Mouse (Mus musculus) spleen, postnatal 4 days (tissue): ENCODE results near the gene Gm20715.
"Not testable (repeated sequence)": the region's sequence is repeated elsewhere in the genome, so short reads cannot be mapped to it uniquely, and the experiment has no call there.

ENCODE experiments used
- DNase-seq, 2 experiments: peaks; one replicate each; pipeline ENCODE4 v3.0.0; 2022; ENCODE audit warnings: low spot score in 2 of 2

Gm20715 gene

DNA sequence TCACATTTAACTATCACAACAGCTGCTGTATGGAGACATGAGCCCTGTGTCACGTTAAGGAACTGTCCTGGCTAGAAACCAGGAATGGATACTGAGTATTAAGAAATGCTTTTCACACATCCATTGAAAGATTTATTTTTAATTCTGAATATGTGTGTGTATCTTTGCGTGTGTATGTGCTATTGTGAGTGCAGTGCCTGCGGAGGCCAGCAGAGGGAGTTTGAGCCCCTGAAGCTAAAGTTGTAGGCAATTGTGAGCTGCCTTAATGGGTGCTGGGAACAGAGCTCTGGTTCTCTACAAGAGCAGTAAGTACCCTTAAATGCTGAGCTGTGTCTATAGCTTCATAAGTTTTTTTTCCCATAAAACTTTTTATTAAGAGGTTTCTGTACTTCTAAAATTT lies 19.3 kb downstream of the Gm20715 start:
- no peak for DNase-seq

DNA sequence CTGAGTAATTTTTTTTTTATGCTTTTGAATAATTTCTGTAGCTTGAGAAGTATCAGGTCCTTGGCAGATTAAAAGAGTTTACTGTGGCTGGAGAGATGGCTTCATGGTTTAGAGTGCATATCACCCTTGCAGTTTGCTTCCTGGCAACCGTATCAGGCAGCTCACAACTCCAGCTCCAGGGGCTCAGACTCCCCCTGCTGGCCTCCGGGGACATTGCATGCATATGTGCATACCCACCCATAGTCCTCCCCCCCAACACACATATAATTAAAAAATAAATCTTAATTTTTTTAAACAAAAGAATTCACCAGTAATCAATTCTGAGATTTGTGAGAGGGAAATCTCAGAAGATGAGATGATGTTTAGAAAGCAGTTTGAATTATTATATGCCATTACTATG lies 20.3 kb downstream of the Gm20715 start:
- no peak for DNase-seq

GRCm38 (mm10) chr7:6438388-6438787 lies 28.3 kb downstream of the Gm20715 start, which contains the start of gene Olfr1344:
Olfr1344 (plus strand) TSS chr7:6438688.
- no peak for DNase-seq

DNA sequence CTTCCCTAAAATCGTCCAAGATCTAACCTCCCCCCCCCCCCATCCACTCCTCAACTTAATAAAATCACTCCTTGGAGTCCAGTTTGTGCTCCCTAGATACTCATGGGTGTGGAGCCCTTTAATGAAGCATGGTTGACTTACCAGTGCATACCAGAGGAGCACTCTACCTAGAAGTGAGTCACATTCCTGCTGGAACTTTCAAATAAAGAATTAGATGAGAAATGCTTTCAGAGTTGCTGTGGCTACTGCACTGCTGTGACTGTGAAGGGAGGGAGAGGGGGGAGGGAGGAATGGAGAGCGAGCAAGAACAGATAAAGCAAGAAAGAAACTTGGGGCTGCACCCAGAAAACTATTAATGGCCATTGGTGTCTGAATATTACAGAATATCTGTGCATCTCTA lies 31.1 kb downstream of the Gm20715 start:
- DNase-seq = no peak

GRCm38 (mm10) chr7:6447771-6448170 lies 37.7 kb downstream of the Gm20715 start:
- DNase-seq = no peak

GRCm38 (mm10) chr7:6455868-6456267 lies 45.8 kb downstream of the Gm20715 start, which contains the start of gene Olfr1336:
Olfr1336 (plus strand) TSS chr7:6456168.
- DNase-seq = no peak

GRCm38 (mm10) chr7:6456399-6456798 lies 46.3 kb downstream of the Gm20715 start:
- DNase-seq = no peak

DNA sequence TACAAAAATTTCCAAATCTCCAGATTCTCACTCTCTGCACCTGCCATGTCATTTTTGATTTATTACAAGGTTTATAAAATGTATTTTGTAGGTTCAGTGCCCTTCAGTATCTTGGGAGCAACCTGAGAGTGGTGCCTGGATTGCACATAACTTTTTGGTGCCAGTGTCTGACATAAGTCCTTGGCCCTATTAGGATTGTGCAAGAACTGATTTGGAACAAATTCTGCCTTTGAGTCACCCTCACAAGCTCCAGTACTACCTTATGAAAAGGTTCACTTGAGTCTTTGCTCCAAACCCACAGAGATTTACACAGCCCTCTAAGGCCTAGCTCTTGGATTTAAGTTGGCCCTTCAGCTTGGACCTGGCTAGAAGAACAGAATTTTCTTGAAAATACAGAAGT lies 56.9 kb downstream of the Gm20715 start, which contains the start of gene Olfr1346:
TSS of gene Olfr1346 (plus strand) at position 151 of the 400 bp plus-strand sequence.
- DNase-seq = no peak

GRCm38 (mm10) chr7:6477633-6478032 lies 67.6 kb downstream of the Gm20715 start:
- DNase-seq = not testable (repeated sequence)

- no peak for DNase-seq
These were observed 76.8 kb downstream of the Gm20715 start, which contains the start of gene Olfr5 for GRCm38 (mm10) chr7:6486841-6487240. Olfr5 (minus strand) TSS chr7:6486941.
